Mouse (Mus musculus): ENCODE data around the gene Tdrd5.

DNA sequence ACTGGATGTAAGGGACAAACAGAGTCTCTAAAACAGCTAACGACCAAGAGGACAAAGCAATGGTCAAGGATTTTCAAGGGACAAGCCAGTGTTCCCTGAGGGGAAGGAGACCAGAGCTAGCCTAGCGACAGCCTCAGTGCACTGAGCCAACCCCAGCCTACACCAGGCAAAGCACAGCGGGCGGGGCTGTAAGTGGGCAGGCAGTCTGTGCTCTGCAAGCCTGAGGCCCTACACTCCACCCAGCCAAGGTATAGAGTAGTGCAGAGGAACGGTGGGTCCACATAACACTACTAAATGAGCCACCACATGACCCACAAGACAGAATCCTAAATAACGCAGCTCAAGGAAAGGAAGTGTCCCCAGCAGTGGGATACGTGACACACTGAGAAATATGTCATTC lies 29.8 kb downstream of the Tdrd5 start:
- TF ChIP-seq MAFK (IDR thresholded peaks at IDR 0.05; ENCODE audit: borderline replicate concordance, low read depth, low read length) (no peak), CTCF (IDR thresholded peaks at IDR 0.05 in 2 of 3, conservative IDR thresholded peaks at IDR 0.05 in 1 of 3; ENCODE audit: control insufficient read depth in 1 of 3, insufficient read depth in 1 of 3, low read depth in 2 of 3, low read length in 3 of 3, poor library complexity in 1 of 3, severe bottlenecking in 1 of 3) (no peak), MYC (IDR thresholded peaks at IDR 0.05; ENCODE audit: low read depth, low read length) (no peak), MXI1 (IDR thresholded peaks at IDR 0.05; ENCODE audit: low read depth, low read length) (no peak), RCOR1 (IDR thresholded peaks at IDR 0.05; ENCODE audit: low read depth, low read length) (no peak), EP300 (IDR thresholded peaks at IDR 0.05; ENCODE audit: low read depth in 1 of 2, low read length in 2 of 2) (no peak), USF2 (IDR thresholded peaks at IDR 0.05; ENCODE audit: borderline replicate concordance in 1 of 2, insufficient read depth in 1 of 2, low read depth in 1 of 2, low read length in 2 of 2) (no peak), POLR2A (IDR thresholded peaks at IDR 0.05; ENCODE audit: control insufficient read depth in 1 of 2, insufficient read depth in 1 of 2, low read depth in 1 of 2, low read length in 2 of 2, poor library complexity in 1 of 2) (no peak), POLR2AphosphoS5 (IDR thresholded peaks at IDR 0.05; ENCODE audit: borderline replicate concordance, low read depth, low read length) (no peak), GATA1 (IDR thresholded peaks at IDR 0.05; ENCODE audit: low read depth, low read length) (no peak), ETS1 (IDR thresholded peaks at IDR 0.05; ENCODE audit: low read depth, low read length) (no peak)

Measured in MEL (cell line).